Mouse (Mus musculus): ENCODE results near the gene Slc12a9. TPM values are rescaled to one million over a fixed set of nuclear protein-coding genes. Genes with fewer than 3 reads are reported as not detected.

Gene Slc12a9
- polyA plus RNA-seq, 1 experiment from 2014 or later = 2.8 TPM

GRCm38 (mm10) chr5:137345821-137346220 is 12.4 kb upstream of the Slc12a9 start:
- Histone ChIP-seq H3K4me2 (no peak overlapping the region), H3K4me3 (replicated peaks) (no peak overlapping the region)
- no peak for DNase-seq

GRCm38 (mm10) chr5:137343869-137344268 is 10.5 kb upstream of the Slc12a9 start:
- H3K27ac ChIP-seq = no peak overlapping the region
- ATAC-seq (ENCODE audit: low read depth) = no peak

More at GRCm38 (mm10) chr5:137345821-137346220, 12.4 kb upstream of the Slc12a9 start:
- Histone ChIP-seq H3K9me3 (replicated peaks) (no peaks in the 10 kb centered on the region), H3K36me3 (no peaks in the 10 kb centered on the region), H3K27ac (peak overlapping the region; percentile 68), H3K9ac (no peak overlapping the region), H3K27me3 (peaks cover 43% of the 10 kb centered on the region), H3K4me1 (replicated peaks) (peaks cover 6% of the 10 kb centered on the region; the same call in 1 of the 2 replicates)
- ATAC-seq (ENCODE audit: low read depth) = peak; percentile 34
- 26% methylated on average over 9 of the region's 9 CpGs for WGBS (ENCODE audit: insufficient replicate concordance)

GRCm38 (mm10) chr5:137343412-137343811 is 10.0 kb upstream of the Slc12a9 start:
- Histone ChIP-seq H3K36me3 (no peaks in the 10 kb centered on the region), H3K4me2 (no peak overlapping the region), H3K27me3 (peaks cover 27% of the 10 kb centered on the region), H3K9ac (no peak overlapping the region), H3K4me1 (replicated peaks) (peaks cover 27% of the 10 kb centered on the region), H3K27ac (no peak overlapping the region), H3K9me3 (replicated peaks) (no peaks in the 10 kb centered on the region), H3K4me3 (replicated peaks) (no peak overlapping the region)
- DNase-seq (no peak), ATAC-seq (ENCODE audit: low read depth) (no peak)
- 75% methylated on average over 5 of the region's 5 CpGs for WGBS (ENCODE audit: insufficient replicate concordance)

More at GRCm38 (mm10) chr5:137343869-137344268, 10.5 kb upstream of the Slc12a9 start:
- Histone ChIP-seq H3K9me3 (replicated peaks) (no peaks in the 10 kb centered on the region), H3K27me3 (peaks cover 32% of the 10 kb centered on the region), H3K4me1 (replicated peaks) (peaks cover 23% of the 10 kb centered on the region), H3K36me3 (no peaks in the 10 kb centered on the region), H3K4me2 (no peak overlapping the region), H3K4me3 (replicated peaks) (no peak overlapping the region), H3K9ac (no peak overlapping the region)
- DNase-seq = no peak

- Histone ChIP-seq H3K9me3 (replicated peaks) (no peaks in the 10 kb centered on the region), H3K9ac (no peak overlapping the region), H3K4me3 (replicated peaks) (no peak overlapping the region), H3K4me1 (replicated peaks) (peaks cover 32% of the 10 kb centered on the region), H3K27me3 (peaks cover 18% of the 10 kb centered on the region), H3K36me3 (no peaks in the 10 kb centered on the region), H3K4me2 (no peak overlapping the region), H3K27ac (no peak overlapping the region)
- ATAC-seq (ENCODE audit: low read depth) = no peak
- WGBS (ENCODE audit: insufficient replicate concordance) = 58% methylated on average over 7 of the region's 7 CpGs
- no peak for DNase-seq
Measured at GRCm38 (mm10) chr5:137342407-137343012, 9.1 kb upstream of the Slc12a9 start.

GRCm38 (mm10) chr5:137340222-137340621 is 6.8 kb upstream of the Slc12a9 start:
- H3K9ac ChIP-seq = no peak overlapping the region
- no peak overlapping the region for H3K4me3 ChIP-seq (replicated peaks)
- H3K4me2 ChIP-seq = no peak overlapping the region
- no peaks in the 10 kb centered on the region for H3K9me3 ChIP-seq (replicated peaks)
- DNase-seq (no peak), ATAC-seq (ENCODE audit: low read depth) (no peak)
- WGBS (ENCODE audit: insufficient replicate concordance) = 50% methylated on average over 6 of the region's 6 CpGs
- H3K27ac ChIP-seq = no peak overlapping the region
- peaks cover 44% of the 10 kb centered on the region for H3K4me1 ChIP-seq (replicated peaks)
- H3K36me3 ChIP-seq = no peaks in the 10 kb centered on the region
- peaks cover 10% of the 10 kb centered on the region; the same call in 1 of the 2 replicates for H3K27me3 ChIP-seq

GRCm38 (mm10) chr5:137339290-137339979 is 6.0 kb upstream of the Slc12a9 start:
- ATAC-seq (ENCODE audit: low read depth) = 0 out of 2 replicates have a peak, but pooled peaks have one; percentile 21
- 21% methylated on average over 22 of the region's 22 CpGs for WGBS (ENCODE audit: insufficient replicate concordance)
- Histone ChIP-seq H3K36me3 (no peaks in the 10 kb centered on the region), H3K27me3 (peaks cover 8% of the 10 kb centered on the region; the same call in 1 of the 2 replicates), H3K4me3 (replicated peaks) (peak overlapping the region; percentile 60), H3K4me2 (peak overlapping the region; percentile 82), H3K27ac (peak overlapping the region; percentile 55), H3K4me1 (replicated peaks) (peaks cover 42% of the 10 kb centered on the region), H3K9me3 (replicated peaks) (no peaks in the 10 kb centered on the region), H3K9ac (peak overlapping the region; percentile 71; the same call in 1 of the 2 replicates)
- DNase-seq = no peak

GRCm38 (mm10) chr5:137338663-137339289 is 5.4 kb upstream of the Slc12a9 start:
- peaks cover 49% of the 10 kb centered on the region for H3K4me1 ChIP-seq (replicated peaks)
- 3% methylated on average over 11 of the region's 11 CpGs for WGBS (ENCODE audit: insufficient replicate concordance)
- H3K27me3 ChIP-seq = peaks cover 8% of the 10 kb centered on the region; the same call in 1 of the 2 replicates
- no peaks in the 10 kb centered on the region for H3K36me3 ChIP-seq
- H3K9me3 ChIP-seq (replicated peaks) = no peaks in the 10 kb centered on the region
- DNase-seq = no peak
- peak overlapping the region; percentile 82 for H3K4me2 ChIP-seq
- H3K4me3 ChIP-seq (replicated peaks) = peak overlapping the region; percentile 60
- peak; percentile 20; the same call in 1 of the 2 replicates for ATAC-seq (ENCODE audit: low read depth)
- H3K27ac ChIP-seq = peak overlapping the region; percentile 55
- H3K9ac ChIP-seq = peak overlapping the region; percentile 71

GRCm38 (mm10) chr5:137338256-137338655 is 4.9 kb upstream of the Slc12a9 start:
- WGBS (ENCODE audit: insufficient replicate concordance) = 0% methylated on average over 19 of the region's 19 CpGs
- peak overlapping the region; percentile 71 for H3K9ac ChIP-seq
- peak; percentile 72 for ATAC-seq (ENCODE audit: low read depth)

GRCm38 (mm10) chr5:137337190-137337589 is 3.8 kb upstream of the Slc12a9 start:
- H3K4me1 ChIP-seq (replicated peaks) = peaks cover 64% of the 10 kb centered on the region

More at GRCm38 (mm10) chr5:137338256-137338655, 4.9 kb upstream of the Slc12a9 start:
- peak; percentile 74 for DNase-seq
- peak overlapping the region; percentile 60 for H3K4me3 ChIP-seq (replicated peaks)
- no peaks in the 10 kb centered on the region for H3K9me3 ChIP-seq (replicated peaks)
- H3K36me3 ChIP-seq = no peaks in the 10 kb centered on the region
- H3K27me3 ChIP-seq = peaks cover 8% of the 10 kb centered on the region; the same call in 1 of the 2 replicates
- peaks cover 54% of the 10 kb centered on the region for H3K4me1 ChIP-seq (replicated peaks)
- H3K4me2 ChIP-seq = peak overlapping the region; percentile 82
- peak overlapping the region; percentile 55 for H3K27ac ChIP-seq

GRCm38 (mm10) chr5:137335066-137335465 is 1.7 kb upstream of the Slc12a9 start:
- 70% methylated on average over 6 of the region's 6 CpGs for WGBS (ENCODE audit: insufficient replicate concordance)
- Histone ChIP-seq H3K4me3 (replicated peaks) (no peak overlapping the region), H3K27ac (no peak overlapping the region), H3K9ac (no peak overlapping the region), H3K27me3 (peaks cover 8% of the 10 kb centered on the region; the same call in 1 of the 2 replicates), H3K36me3 (no peaks in the 10 kb centered on the region), H3K4me1 (replicated peaks) (peaks cover 61% of the 10 kb centered on the region), H3K9me3 (replicated peaks) (no peaks in the 10 kb centered on the region), H3K4me2 (no peak overlapping the region)
- DNase-seq (no peak), ATAC-seq (ENCODE audit: low read depth) (no peak)

More at GRCm38 (mm10) chr5:137337190-137337589, 3.8 kb upstream of the Slc12a9 start:
- H3K4me2 ChIP-seq = peak overlapping the region; percentile 82; the same call in 1 of the 2 replicates
- DNase-seq = no peak
- no peaks in the 10 kb centered on the region for H3K9me3 ChIP-seq (replicated peaks)
- peaks cover 8% of the 10 kb centered on the region; the same call in 1 of the 2 replicates for H3K27me3 ChIP-seq
- H3K9ac ChIP-seq = no peak overlapping the region
- peak overlapping the region; percentile 69 for H3K27ac ChIP-seq
- no peak for ATAC-seq (ENCODE audit: low read depth)
- WGBS (ENCODE audit: insufficient replicate concordance) = 58% methylated on average over 8 of the region's 8 CpGs
- H3K36me3 ChIP-seq = no peaks in the 10 kb centered on the region
- H3K4me3 ChIP-seq (replicated peaks) = no peak overlapping the region

- peaks cover 54% of the 10 kb centered on the region for H3K4me1 ChIP-seq (replicated peaks)
- H3K4me3 ChIP-seq (replicated peaks) = peak overlapping the region; percentile 68
Measured at GRCm38 (mm10) chr5:137334317-137334716, 920 bp upstream of the Slc12a9 start.

More at GRCm38 (mm10) chr5:137334317-137334716, 920 bp upstream of the Slc12a9 start:
- Histone ChIP-seq H3K9me3 (replicated peaks) (no peaks in the 10 kb centered on the region), H3K9ac (no peak overlapping the region), H3K27ac (no peak overlapping the region), H3K27me3 (peaks cover 4% of the 10 kb centered on the region; the same call in 1 of the 2 replicates), H3K4me2 (peak overlapping the region; percentile 91), H3K36me3 (no peaks in the 10 kb centered on the region)
- 35% methylated on average over 10 of the region's 10 CpGs for WGBS (ENCODE audit: insufficient replicate concordance)
- DNase-seq = no peak
- no peak for ATAC-seq (ENCODE audit: low read depth)
